Comparison of ENCODE assay signal across 9 mouse cellular contexts in genomic region chr3:87947056-87947810, GRCm38 (mm10). TPM values are rescaled to one million over a fixed set of nuclear protein-coding genes. Genes with fewer than 3 reads are reported as not detected.
DNase-seq lines count a peak whose midpoint lies in the region; ATAC-seq and TF ChIP-seq lines count a peak whose summit lies in the region.
"Had no signal": no experiment of that assay in that cellular context is flagged by ENCODE, and none has a peak within 500 bp of the region (broad histone marks: within the 10 kb centered on the region; RNA-seq: fewer than 3 reads in every experiment).

No protein-coding gene starts in this region.

- peaks cover 76% of the 10 kb centered on the region for H3K4me1 ChIP-seq in kidney, embryonic 15.5 days
- H3K4me1 ChIP-seq in kidney, adult 2 months (ENCODE audit: control insufficient read depth, insufficient read depth, low read length), result no peaks in the 10 kb centered on the region
- H3K4me1 ChIP-seq in neural tube, embryonic 11.5 days (ENCODE audit: control insufficient read depth, insufficient read depth, low read length), result peaks cover 64% of the 10 kb centered on the region

- H3K27me3 ChIP-seq in kidney, embryonic 15.5 days, result peaks cover 26% of the 10 kb centered on the region
- H3K27me3 ChIP-seq in kidney, adult 2 months (replicated peaks; ENCODE audit: control insufficient read depth, insufficient read depth, low read length), result peaks cover 2% of the 10 kb centered on the region; the same call in 1 of the 2 replicates
- H3K27me3 ChIP-seq in neural tube, embryonic 11.5 days (ENCODE audit: control insufficient read depth, insufficient read depth, low read length), result no peaks in the 10 kb centered on the region

- peaks cover 14% of the 10 kb centered on the region for H3K36me3 ChIP-seq in kidney, embryonic 15.5 days
- no peaks in the 10 kb centered on the region for H3K36me3 ChIP-seq in kidney, adult 2 months (ENCODE audit: control insufficient read depth, insufficient read depth, low read length)
- H3K36me3 ChIP-seq in neural tube, embryonic 11.5 days (ENCODE audit: control insufficient read depth, insufficient read depth, low read length), result peaks cover 4% of the 10 kb centered on the region

- no peak for TF ChIP-seq CTCF in kidney, adult 2 months (conservative IDR thresholded peaks at IDR 0.05; ENCODE audit: insufficient read depth, insufficient read length, low read depth, low read length)

- ATAC-seq in kidney, embryonic 15.5 days (replicated peaks; ENCODE audit: low FRiP score), result 0 out of 2 replicates have a peak, but pooled peaks have one; percentile 3
- no peak for ATAC-seq in neural tube, embryonic 11.5 days (ENCODE audit: insufficient read depth, low FRiP score, low TSS enrichment)
- no peak for ATAC-seq in erythroid progenitor cell, adult 5-6 weeks (replicated peaks; ENCODE audit: low FRiP score, poor library complexity, severe bottlenecking)

- WGBS in kidney, embryonic 15.5 days, result 2% methylated on average over 26 of the region's 26 CpGs
- WGBS in kidney, adult 2 months, result 16% methylated on average over 26 of the region's 26 CpGs
- WGBS in neural tube, embryonic 11.5 days, result under 1% methylated on average over 26 of the region's 26 CpGs

- peak overlapping the region; percentile 65 for H3K4me2 ChIP-seq in kidney, embryonic 15.5 days
- H3K4me2 ChIP-seq in neural tube, embryonic 11.5 days (ENCODE audit: low read depth), result peak overlapping the region; percentile 86

- peak overlapping the region; percentile 33 for H3K9ac ChIP-seq in kidney, embryonic 15.5 days
- H3K9ac ChIP-seq in neural tube, embryonic 11.5 days (ENCODE audit: low read length), result peak overlapping the region; percentile 51

- no peaks in the 10 kb centered on the region for H3K9me3 ChIP-seq in kidney, embryonic 15.5 days (replicated peaks)
- no peaks in the 10 kb centered on the region for H3K9me3 ChIP-seq in neural tube, embryonic 11.5 days (ENCODE audit: control insufficient read depth, low read length)

- H3K4me3 ChIP-seq in kidney, embryonic 15.5 days (replicated peaks), result peak overlapping the region; percentile 43
- no peak overlapping the region for H3K4me3 ChIP-seq in kidney, adult 2 months (ENCODE audit: insufficient read depth, low read depth, low read length)
- H3K4me3 ChIP-seq in neural tube, embryonic 11.5 days (ENCODE audit: low read depth, low read length), result peak overlapping the region; percentile 70

- TF ChIP-seq POLR2A in kidney, adult 2 months (IDR thresholded peaks at IDR 0.05; ENCODE audit: low read depth, low read length), result no peak

- no peak for DNase-seq in kidney, adult 2 months
- peak; percentile 73 for DNase-seq in embryo, embryonic 11 days
- DNase-seq in induced T-regulatory cell, adult 2 months (ENCODE audit: low read depth), result peak; percentile 43
- DNase-seq in neural tube, embryonic 11.5 days (ENCODE audit: low spot score), result peak; percentile 58
- no peak for DNase-seq in adrenal gland, postnatal 4 days (ENCODE audit: low spot score in 2 of 2)
- DNase-seq in adrenal gland, postnatal 25 days, result no peak

- H3K27ac ChIP-seq in kidney, embryonic 15.5 days, result peak overlapping the region; percentile 80
- no peak overlapping the region for H3K27ac ChIP-seq in kidney, adult 2 months (ENCODE audit: insufficient read depth, low read depth, low read length)
- peak overlapping the region; percentile 77 for H3K27ac ChIP-seq in neural tube, embryonic 11.5 days (ENCODE audit: low read depth, low read length)

RNA-seq across cellular contexts. Expression of gene Crabp2, which starts 1.2 kb away (rescaled TPM):
- 81.1 and 82.3 TPM in 2 replicates for polyA plus RNA-seq in kidney, embryonic 15.5 days (2015; fragmentation: Nextera tagmentation; extraction: Ambion mirVana)
- 0.88 and 0.94 TPM in 2 replicates for polyA plus RNA-seq in kidney, adult 2 months (2012; rRNA removed)
- polyA plus RNA-seq in neural tube, embryonic 11.5 days (2014; fragmentation: Nextera tagmentation; extraction: Ambion mirVana), result 565 and 607 TPM in 2 replicates
- 1 to 10 TPM; 1.7 to 2.0 TPM for total RNA-seq in adrenal gland, postnatal 4 days (2021)
- not detected in 2 replicates for total RNA-seq in adrenal gland, postnatal 25 days (2021)
- not detected in 2 replicates for total RNA-seq in erythroid progenitor cell, adult 5-6 weeks (2015; ENCODE audit: low replicate concordance)
- total RNA-seq in erythroid progenitor cell, adult 5-6 weeks (2017; ENCODE audit: low replicate concordance), result not detected in 2 replicates
- polyA plus RNA-seq: large intestine, adult 2 months had no signal

RNA-seq across cellular contexts. Expression of gene Rrnad1, which starts 16.7 kb away (rescaled TPM):
- 17.7 and 23.0 TPM in 2 replicates for polyA plus RNA-seq in kidney, embryonic 15.5 days (2015; fragmentation: Nextera tagmentation; extraction: Ambion mirVana)
- 19.3 and 27.3 TPM in 2 replicates for polyA plus RNA-seq in kidney, adult 2 months (2012; rRNA removed)
- 14.5 and 16.9 TPM in 2 replicates for polyA plus RNA-seq in neural tube, embryonic 11.5 days (2014; fragmentation: Nextera tagmentation; extraction: Ambion mirVana)
- total RNA-seq in adrenal gland, postnatal 4 days (2021), result 10 to 100 TPM; 21.9 to 24.9 TPM
- total RNA-seq in adrenal gland, postnatal 25 days (2021), result 17.9 and 24.1 TPM in 2 replicates
- total RNA-seq in erythroid progenitor cell, adult 5-6 weeks (2015; ENCODE audit: low replicate concordance), result 2.5 and 5.0 TPM in 2 replicates
- total RNA-seq in erythroid progenitor cell, adult 5-6 weeks (2017; ENCODE audit: low replicate concordance), result 4.9 and 5.3 TPM in 2 replicates

RNA-seq across cellular contexts. Expression of gene Isg20l2, which starts 17.1 kb away (rescaled TPM):
- 62.5 and 64.3 TPM in 2 replicates for polyA plus RNA-seq in kidney, embryonic 15.5 days (2015; fragmentation: Nextera tagmentation; extraction: Ambion mirVana)
- polyA plus RNA-seq in kidney, adult 2 months (2012; rRNA removed), result 11.0 and 11.5 TPM in 2 replicates
- 52.3 and 53.9 TPM in 2 replicates for polyA plus RNA-seq in neural tube, embryonic 11.5 days (2014; fragmentation: Nextera tagmentation; extraction: Ambion mirVana)
- 10 to 100 TPM; 31.0 to 33.5 TPM for total RNA-seq in adrenal gland, postnatal 4 days (2021)
- total RNA-seq in adrenal gland, postnatal 25 days (2021), result 22.7 and 22.8 TPM in 2 replicates
- 13.3 and 16.8 TPM in 2 replicates for total RNA-seq in erythroid progenitor cell, adult 5-6 weeks (2015; ENCODE audit: low replicate concordance)
- total RNA-seq in erythroid progenitor cell, adult 5-6 weeks (2017; ENCODE audit: low replicate concordance), result 11.6 and 11.7 TPM in 2 replicates

RNA-seq across cellular contexts. Expression of gene Nes, which starts 23.6 kb away (rescaled TPM):
- 31.1 and 34.6 TPM in 2 replicates for polyA plus RNA-seq in kidney, embryonic 15.5 days (2015; fragmentation: Nextera tagmentation; extraction: Ambion mirVana)
- 7.2 and 7.5 TPM in 2 replicates for polyA plus RNA-seq in kidney, adult 2 months (2012; rRNA removed)
- polyA plus RNA-seq in neural tube, embryonic 11.5 days (2014; fragmentation: Nextera tagmentation; extraction: Ambion mirVana), result 59.5 and 60.2 TPM in 2 replicates
- 10 to 100 TPM; 16.2 to 24.3 TPM for total RNA-seq in adrenal gland, postnatal 4 days (2021)
- total RNA-seq in adrenal gland, postnatal 25 days (2021), result 8.7 and 9.3 TPM in 2 replicates
- not detected in 2 replicates for total RNA-seq in erythroid progenitor cell, adult 5-6 weeks (2015; ENCODE audit: low replicate concordance)
- total RNA-seq in erythroid progenitor cell, adult 5-6 weeks (2017; ENCODE audit: low replicate concordance), result not detected in 2 replicates

RNA-seq across cellular contexts. Expression of gene Mrpl24, which starts 27.9 kb away (rescaled TPM):
- polyA plus RNA-seq in kidney, embryonic 15.5 days (2015; fragmentation: Nextera tagmentation; extraction: Ambion mirVana), result 85.4 TPM in 2 replicates
- polyA plus RNA-seq in kidney, adult 2 months (2012; rRNA removed), result 71.9 and 100 TPM in 2 replicates
- 76.1 and 79.2 TPM in 2 replicates for polyA plus RNA-seq in neural tube, embryonic 11.5 days (2014; fragmentation: Nextera tagmentation; extraction: Ambion mirVana)
- total RNA-seq in adrenal gland, postnatal 4 days (2021), result 100 to 1,000 TPM; 135 to 138 TPM
- 113 and 156 TPM in 2 replicates for total RNA-seq in adrenal gland, postnatal 25 days (2021)
- total RNA-seq in erythroid progenitor cell, adult 5-6 weeks (2015; ENCODE audit: low replicate concordance), result 68.1 and 70.4 TPM in 2 replicates
- total RNA-seq in erythroid progenitor cell, adult 5-6 weeks (2017; ENCODE audit: low replicate concordance), result 31.3 and 38.0 TPM in 2 replicates

Comparison
In these comparisons a context has a peak if more than half of its experiments do, and no peak if none do; other contexts are left out.
1. DNase-seq: peak in embryo, embryonic 11 days (single experiment), induced T-regulatory cell, adult 2 months (single experiment) and neural tube, embryonic 11.5 days (single experiment); none in kidney, adult 2 months (single experiment), adrenal gland, postnatal 4 days (0 of 2) and adrenal gland, postnatal 25 days (single experiment).